Mouse (Mus musculus) bone marrow, adult 2 months (tissue): Measurements from ENCODE around the gene Gm26938. TPM values are rescaled to one million over a fixed set of nuclear protein-coding genes. Genes with fewer than 3 reads are reported as not detected.

Experiments used
- H3K27ac ChIP-seq: fragments of 200-500 bp; 2 replicates; pipeline ENCODE4 v1.5.1; 2012; ENCODE audit warnings: low read depth, mild to moderate bottlenecking, control low read depth, inconsistent platforms, low read length; ENCODE audit not compliant: control insufficient read depth, poor library complexity, insufficient read depth
- H3K4me1 ChIP-seq: fragments of 200-500 bp; 2 replicates; pipeline ENCODE4 v1.6.1; 2011; ENCODE audit warnings: low read length; ENCODE audit not compliant: control insufficient read depth, insufficient read depth
- H3K4me3 ChIP-seq: fragments of 200-500 bp; replicated peaks from 2 replicates; pipeline ENCODE3; 2011; ENCODE audit warnings: mild to moderate bottlenecking, low read depth, low read length, control low read depth; ENCODE audit not compliant: control insufficient read depth
- CTCF ChIP-seq: fragments of 200-500 bp; IDR thresholded peaks from 2 replicates; pipeline ENCODE4 v1.5.1; 2011; ENCODE audit warnings: low read length, control low read depth; ENCODE audit not compliant: control insufficient read depth, insufficient read depth
- POLR2A ChIP-seq: fragments of 200-500 bp; IDR thresholded peaks from 2 replicates; pipeline ENCODE4 v1.6.1; 2011; ENCODE audit warnings: low read depth, mild to moderate bottlenecking, control low read depth, low read length, borderline replicate concordance; ENCODE audit not compliant: control insufficient read depth
- WGBS: fragments of 180-500 bp; shearing (Covaris S2); methylation state at CpG from one replicate; pipeline ENCODE4 v1.1.7; 2018; 5-methylcytosine and 5-hydroxymethylcytosine counted together
- polyA plus RNA-seq: library from polyadenylated mRNA; stranded (reverse); fragments of >200 nt; gene quantifications from 2 replicates; pipeline ENCODE4 v1.2.4, GENCODE M21; 2011; ENCODE audit warnings: low replicate concordance; ENCODE audit not compliant: missing spikeins, insufficient read depth, insufficient read length

Gene Gm26938
- polyA plus RNA-seq, 1 experiment, result not detected

GRCm38 (mm10) chr5:139818056-139818455, 8.2 kb downstream of the Gm26938 start:
- TF ChIP-seq CTCF (no peak), POLR2A (no peak)
- H3K27ac ChIP-seq, result peak overlapping the region; percentile 32; the same call in 1 of the 2 replicates
- no peak overlapping the region for H3K4me3 ChIP-seq
- 69% methylated on average over 3 of the region's 3 CpGs for WGBS
- H3K4me1 ChIP-seq, result no peaks in the 10 kb centered on the region; the same call in 1 of the 2 replicates

GRCm38 (mm10) chr5:139817292-139817691, 8.9 kb downstream of the Gm26938 start:
- no peak overlapping the region for H3K4me3 ChIP-seq
- WGBS, result 0% methylated on average over 1 of the region's 1 CpGs
- no peaks in the 10 kb centered on the region; the same call in 1 of the 2 replicates for H3K4me1 ChIP-seq
- peak; percentile 96 for TF ChIP-seq CTCF
- TF ChIP-seq POLR2A, result no peak
- H3K27ac ChIP-seq, result no peak overlapping the region

- TF ChIP-seq CTCF, result no peak
- no peak for TF ChIP-seq POLR2A
- H3K4me3 ChIP-seq, result no peak overlapping the region
- peaks cover 3% of the 10 kb centered on the region; the same call in 1 of the 2 replicates for H3K4me1 ChIP-seq
- no peak overlapping the region for H3K27ac ChIP-seq
Observed at GRCm38 (mm10) chr5:139816445-139816844, 9.8 kb downstream of the Gm26938 start.

GRCm38 (mm10) chr5:139815964-139816363, 10.2 kb downstream of the Gm26938 start:
- WGBS, result 76% methylated on average over 6 of the region's 6 CpGs
- Histone ChIP-seq H3K4me1 (peaks cover 3% of the 10 kb centered on the region; the same call in 1 of the 2 replicates), H3K27ac (no peak overlapping the region)

GRCm38 (mm10) chr5:139813963-139814381, 12.2 kb downstream of the Gm26938 start:
- Histone ChIP-seq H3K4me3 (no peak overlapping the region), H3K4me1 (peaks cover 3% of the 10 kb centered on the region; the same call in 1 of the 2 replicates), H3K27ac (no peak overlapping the region)
- no peak for TF ChIP-seq CTCF
- no peak for TF ChIP-seq POLR2A
- WGBS, result 40% methylated on average over 13 of the region's 13 CpGs

More at GRCm38 (mm10) chr5:139815964-139816363, 10.2 kb downstream of the Gm26938 start:
- TF ChIP-seq CTCF (no peak), POLR2A (no peak)
- H3K4me3 ChIP-seq, result no peak overlapping the region

GRCm38 (mm10) chr5:139813126-139813490, 13.1 kb downstream of the Gm26938 start:
- WGBS, result 55% methylated on average over 10 of the region's 10 CpGs
- Histone ChIP-seq H3K27ac (no peak overlapping the region), H3K4me1 (peaks cover 3% of the 10 kb centered on the region; the same call in 1 of the 2 replicates), H3K4me3 (no peak overlapping the region)
- TF ChIP-seq POLR2A, result no peak
- no peak for TF ChIP-seq CTCF

GRCm38 (mm10) chr5:139812398-139813125, 13.6 kb downstream of the Gm26938 start:
- Histone ChIP-seq H3K27ac (no peak overlapping the region), H3K4me1 (peaks cover 3% of the 10 kb centered on the region; the same call in 1 of the 2 replicates), H3K4me3 (no peak overlapping the region)
- WGBS, result 75% methylated on average over 20 of the region's 20 CpGs
- TF ChIP-seq POLR2A (no peak), CTCF (no peak)

- H3K4me1 ChIP-seq, result peaks cover 3% of the 10 kb centered on the region; the same call in 1 of the 2 replicates
- TF ChIP-seq POLR2A, result no peak
- peak; percentile 0; the same call in 1 of the 2 replicates for TF ChIP-seq CTCF
- H3K27ac ChIP-seq, result no peak overlapping the region
- no peak overlapping the region for H3K4me3 ChIP-seq
- WGBS, result 57% methylated on average over 15 of the region's 15 CpGs
Observed at GRCm38 (mm10) chr5:139811677-139812397, 14.4 kb downstream of the Gm26938 start.
